Mouse (Mus musculus) megakaryocyte, embryonic 14.5 days (primary cell): Measurements from ENCODE around the gene Nkain2. TPM values are rescaled to one million over a fixed set of nuclear protein-coding genes. Genes with fewer than 3 reads are reported as not detected.

Experiments used
- H3K27me3 ChIP-seq: replicated peaks from 2 replicates; pipeline ENCODE3; 2012; ENCODE audit warnings: inconsistent platforms
- H3K36me3 ChIP-seq: replicated peaks from 2 replicates; pipeline ENCODE3; 2012; ENCODE audit warnings: low read length, inconsistent platforms, mixed read lengths
- H3K4me1 ChIP-seq: 2 replicates; pipeline ENCODE4 v1.6.1; 2012; ENCODE audit warnings: inconsistent platforms
- H3K4me3 ChIP-seq: replicated peaks from 2 replicates; pipeline ENCODE3; 2012; ENCODE audit warnings: moderate library complexity, mild to moderate bottlenecking, inconsistent platforms
- H3K9me3 ChIP-seq: 2 replicates; pipeline ENCODE4 v1.6.1; 2012; ENCODE audit warnings: inconsistent platforms
- FLI1 ChIP-seq: IDR thresholded peaks from 2 replicates; pipeline ENCODE4 v1.6.1; 2012; ENCODE audit warnings: low read length, inconsistent platforms, mixed read lengths
- GATA1 ChIP-seq: IDR thresholded peaks from 3 replicates; pipeline ENCODE4 v1.6.1; 2012; ENCODE audit warnings: mixed read lengths, low read length, inconsistent platforms, borderline replicate concordance
- polyA plus RNA-seq: library from polyadenylated mRNA; stranded (reverse); fragments of >175 nt; gene quantifications from 2 replicates; pipeline ENCODE4 v1.2.3, GENCODE M21; 2012; ENCODE audit warnings: low replicate concordance; ENCODE audit not compliant: insufficient read depth

Nkain2 gene
- polyA plus RNA-seq, 1 experiment, result not detected

- H3K4me1 ChIP-seq, result no peaks in the 10 kb centered on the region
- H3K27me3 ChIP-seq, result no peaks in the 10 kb centered on the region
- TF ChIP-seq FLI1 (no peak), GATA1 (no peak)
- H3K9me3 ChIP-seq, result no peaks in the 10 kb centered on the region
- no peaks in the 10 kb centered on the region for H3K36me3 ChIP-seq
- H3K4me3 ChIP-seq, result no peak overlapping the region
Measured at GRCm38 (mm10) chr10:32241168-32241567, 649.1 kb downstream of the Nkain2 start.

GRCm38 (mm10) chr10:32182951-32183350 is 707.3 kb downstream of the Nkain2 start:
- H3K36me3 ChIP-seq, result no peaks in the 10 kb centered on the region
- no peaks in the 10 kb centered on the region for H3K4me1 ChIP-seq
- TF ChIP-seq FLI1 (no peak), GATA1 (no peak)
- H3K9me3 ChIP-seq, result no peaks in the 10 kb centered on the region
- no peak overlapping the region for H3K4me3 ChIP-seq
- no peaks in the 10 kb centered on the region for H3K27me3 ChIP-seq

GRCm38 (mm10) chr10:32091354-32091753 is 798.9 kb downstream of the Nkain2 start:
- Histone ChIP-seq H3K4me1 (no peaks in the 10 kb centered on the region), H3K36me3 (no peaks in the 10 kb centered on the region), H3K9me3 (no peaks in the 10 kb centered on the region), H3K27me3 (no peaks in the 10 kb centered on the region), H3K4me3 (no peak overlapping the region)
- TF ChIP-seq FLI1, result no peak
- no peak for TF ChIP-seq GATA1

- TF ChIP-seq FLI1, result no peak
- TF ChIP-seq GATA1, result no peak
- H3K27me3 ChIP-seq, result no peaks in the 10 kb centered on the region
- H3K4me3 ChIP-seq, result no peak overlapping the region
- H3K4me1 ChIP-seq, result no peaks in the 10 kb centered on the region
- H3K36me3 ChIP-seq, result no peaks in the 10 kb centered on the region
- no peaks in the 10 kb centered on the region for H3K9me3 ChIP-seq
Measured at GRCm38 (mm10) chr10:32060396-32060795, 829.9 kb downstream of the Nkain2 start.

GRCm38 (mm10) chr10:32058251-32058650 is 832.0 kb downstream of the Nkain2 start:
- H3K27me3 ChIP-seq, result no peaks in the 10 kb centered on the region
- H3K4me3 ChIP-seq, result no peak overlapping the region
- no peaks in the 10 kb centered on the region for H3K4me1 ChIP-seq
- H3K9me3 ChIP-seq, result no peaks in the 10 kb centered on the region
- no peak for TF ChIP-seq GATA1
- no peak for TF ChIP-seq FLI1
- H3K36me3 ChIP-seq, result no peaks in the 10 kb centered on the region

- Histone ChIP-seq H3K36me3 (no peaks in the 10 kb centered on the region), H3K4me1 (no peaks in the 10 kb centered on the region), H3K4me3 (no peak overlapping the region), H3K9me3 (no peaks in the 10 kb centered on the region), H3K27me3 (no peaks in the 10 kb centered on the region)
- TF ChIP-seq GATA1, result no peak
- no peak for TF ChIP-seq FLI1
Measured at GRCm38 (mm10) chr10:32052546-32053295, 837.5 kb downstream of the Nkain2 start.

GRCm38 (mm10) chr10:32052045-32052444 is 838.2 kb downstream of the Nkain2 start:
- Histone ChIP-seq H3K36me3 (no peaks in the 10 kb centered on the region), H3K9me3 (no peaks in the 10 kb centered on the region), H3K4me1 (no peaks in the 10 kb centered on the region), H3K4me3 (no peak overlapping the region), H3K27me3 (no peaks in the 10 kb centered on the region)
- TF ChIP-seq GATA1, result no peak
- TF ChIP-seq FLI1, result no peak

- Histone ChIP-seq H3K9me3 (0 out of 2 replicates have a peak, but pooled peaks cover 3% of the 10 kb centered on the region), H3K4me3 (no peak overlapping the region), H3K36me3 (no peaks in the 10 kb centered on the region), H3K27me3 (no peaks in the 10 kb centered on the region), H3K4me1 (no peaks in the 10 kb centered on the region)
- TF ChIP-seq GATA1 (no peak), FLI1 (no peak)
Measured at GRCm38 (mm10) chr10:32029996-32030395, 860.3 kb downstream of the Nkain2 start.

- Histone ChIP-seq H3K27me3 (no peaks in the 10 kb centered on the region), H3K4me1 (no peaks in the 10 kb centered on the region), H3K4me3 (no peak overlapping the region), H3K36me3 (no peaks in the 10 kb centered on the region), H3K9me3 (no peaks in the 10 kb centered on the region)
- no peak for TF ChIP-seq GATA1
- TF ChIP-seq FLI1, result no peak
Measured at GRCm38 (mm10) chr10:32018385-32018784, 871.9 kb downstream of the Nkain2 start.

- Histone ChIP-seq H3K9me3 (no peaks in the 10 kb centered on the region), H3K36me3 (no peaks in the 10 kb centered on the region), H3K27me3 (no peaks in the 10 kb centered on the region), H3K4me1 (no peaks in the 10 kb centered on the region), H3K4me3 (no peak overlapping the region)
- TF ChIP-seq FLI1 (no peak), GATA1 (no peak)
Measured at GRCm38 (mm10) chr10:32001216-32001753, 889.0 kb downstream of the Nkain2 start.

- TF ChIP-seq FLI1 (no peak), GATA1 (no peak)
- Histone ChIP-seq H3K36me3 (no peaks in the 10 kb centered on the region), H3K4me3 (no peak overlapping the region), H3K27me3 (no peaks in the 10 kb centered on the region), H3K4me1 (no peaks in the 10 kb centered on the region), H3K9me3 (0 out of 2 replicates have a peak, but pooled peaks cover 4% of the 10 kb centered on the region)
Measured at GRCm38 (mm10) chr10:31993205-31993604, 897.1 kb downstream of the Nkain2 start.
